8 mouse cellular contexts compared by ENCODE assay signal in the genomic region with DNA sequence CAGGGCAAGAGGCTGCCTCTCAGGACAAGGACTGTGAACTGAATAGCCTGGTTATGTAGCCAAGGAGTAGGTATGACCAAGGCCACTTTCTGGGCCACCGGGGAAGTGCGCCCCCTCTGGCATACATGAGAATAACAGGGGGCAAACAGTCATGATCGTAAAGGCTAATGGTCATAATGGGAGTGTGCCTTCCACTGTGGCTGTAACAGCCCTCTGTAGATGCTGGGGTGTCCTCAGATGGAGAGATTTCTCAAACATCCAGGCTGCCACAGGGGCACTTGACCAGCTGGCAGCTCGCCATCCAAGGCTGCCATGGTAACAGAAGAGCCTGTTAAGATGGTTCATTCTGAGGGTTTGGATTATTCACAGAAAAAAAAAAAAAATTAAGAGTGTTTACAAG.
DNase-seq lines count a peak whose midpoint lies in the region; ATAC-seq and TF ChIP-seq lines count a peak whose summit lies in the region.
"Had no signal": no experiment of that assay in that cellular context is flagged by ENCODE, and none has a peak within 500 bp of the region (broad histone marks: within the 10 kb centered on the region; RNA-seq: fewer than 3 reads in every experiment).

No protein-coding gene starts in this region.

- TF ChIP-seq POLR2A in lung, adult 2 months (IDR thresholded peaks at IDR 0.05; ENCODE audit: borderline replicate concordance, extremely low read depth, low read depth, low read length): no peak

- TF ChIP-seq CTCF in liver, embryonic 14.5 days (IDR thresholded peaks at IDR 0.05; ENCODE audit: low read depth): peak; percentile 72
- TF ChIP-seq CTCF in lung, adult 2 months (IDR thresholded peaks at IDR 0.05; ENCODE audit: insufficient read depth, low read length): peak; percentile 26; the same call in 1 of the 2 replicates

- WGBS in liver, embryonic 14.5 days (ENCODE audit: insufficient replicate concordance): 64% methylated on average over 4 of the region's 4 CpGs
- 68% methylated on average over 4 of the region's 4 CpGs for WGBS in lung, adult 2 months
- WGBS in forebrain, embryonic 12.5 days: 80% methylated on average over 4 of the region's 4 CpGs

- H3K4me1 ChIP-seq in liver, embryonic 14.5 days (replicated peaks; ENCODE audit: control insufficient read depth in 2 of 2, insufficient read depth in 2 of 2, low read length in 1 of 2): no peaks in the 10 kb centered on the region
- no peaks in the 10 kb centered on the region for H3K4me1 ChIP-seq in lung, adult 2 months (ENCODE audit: control insufficient read depth, insufficient read depth, low read length)
- peaks cover 34% of the 10 kb centered on the region for H3K4me1 ChIP-seq in forebrain, embryonic 12.5 days
- H3K4me1 ChIP-seq: limb, embryonic 15.5 days had no signal

- no peaks in the 10 kb centered on the region for H3K27me3 ChIP-seq in liver, embryonic 14.5 days (ENCODE audit: control insufficient read depth, insufficient read depth, low read length)
- peaks cover 88% of the 10 kb centered on the region for H3K27me3 ChIP-seq in forebrain, embryonic 12.5 days
- H3K27me3 ChIP-seq: limb, embryonic 15.5 days had no signal

- no peak for TF ChIP-seq EP300 in liver, embryonic 14.5 days (IDR thresholded peaks at IDR 0.05; ENCODE audit: low read depth)

- no peak overlapping the region for H3K9ac ChIP-seq in liver, embryonic 14.5 days (replicated peaks)
- no peak overlapping the region for H3K9ac ChIP-seq in forebrain, embryonic 12.5 days
- H3K9ac ChIP-seq: limb, embryonic 15.5 days had no signal

- no peak overlapping the region for H3K4me2 ChIP-seq in liver, embryonic 14.5 days (ENCODE audit: low read depth)
- H3K4me2 ChIP-seq in forebrain, embryonic 12.5 days: no peak overlapping the region
- H3K4me2 ChIP-seq: limb, embryonic 15.5 days had no signal

- H3K4me3 ChIP-seq in liver, embryonic 14.5 days (ENCODE audit: insufficient read depth in 1 of 2, low read depth in 2 of 2, low read length in 2 of 2): no peak overlapping the region
- H3K4me3 ChIP-seq in lung, adult 2 months (replicated peaks; ENCODE audit: extremely low read depth, low read depth, low read length): no peak overlapping the region
- no peak overlapping the region for H3K4me3 ChIP-seq in forebrain, embryonic 12.5 days (replicated peaks)
- H3K4me3 ChIP-seq: limb, embryonic 15.5 days had no signal

- H3K9me3 ChIP-seq in liver, embryonic 14.5 days (ENCODE audit: control insufficient read depth, low read length): no peaks in the 10 kb centered on the region
- no peaks in the 10 kb centered on the region for H3K9me3 ChIP-seq in forebrain, embryonic 12.5 days
- H3K9me3 ChIP-seq: limb, embryonic 15.5 days had no signal

- no peak for DNase-seq in liver, embryonic 14.5 days (ENCODE audit: low read depth in 3 of 3, low spot score in 3 of 3)
- DNase-seq in liver (no peak), NIH3T3 (ENCODE audit: low read depth) (peak; percentile 65)
- peak; percentile 75 for DNase-seq in cerebellum, adult 11 months
- peak; percentile 14 for DNase-seq in lung, adult 2 months

- H3K36me3 ChIP-seq in liver, embryonic 14.5 days (replicated peaks; ENCODE audit: control insufficient read depth, insufficient read depth, low read depth): no peaks in the 10 kb centered on the region
- peaks cover 43% of the 10 kb centered on the region for H3K36me3 ChIP-seq in forebrain, embryonic 12.5 days (replicated peaks)

- no peak overlapping the region for H3K27ac ChIP-seq in liver, embryonic 14.5 days
- H3K27ac ChIP-seq in forebrain, embryonic 12.5 days: no peak overlapping the region
- H3K27ac ChIP-seq: limb, embryonic 15.5 days had no signal

- no peak for ATAC-seq in liver, embryonic 14.5 days (ENCODE audit: insufficient read depth)
- ATAC-seq in granulocyte monocyte progenitor cell, adult 5-6 weeks (replicated peaks; ENCODE audit: poor library complexity, severe bottlenecking): no peak
- no peak for ATAC-seq in forebrain, embryonic 12.5 days (ENCODE audit: low FRiP score)

Comparison
In these comparisons a context has a peak if more than half of its experiments do, and no peak if none do; other contexts are left out.
1. DNase-seq: peak in NIH3T3 (single experiment), cerebellum, adult 11 months (single experiment) and lung, adult 2 months (single experiment); none in liver, embryonic 14.5 days (0 of 3) and liver (single experiment).